Mouse (Mus musculus): ENCODE measurements at regions not wholly inside any gene's neighbourhood (a gene's known extent, or its start where the extent isn't known, plus 50 kb on each side); places are given as distances from the start of the nearest gene placed in this dataset.
A peak's percentile ranks its signal among the peaks of the same experiment; 100 is the strongest.
"Not testable (repeated sequence)": the region's sequence is repeated elsewhere in the genome, so short reads cannot be mapped to it uniquely, and the experiment has no call there.

- DNase-seq (ENCODE audit: low spot score), result no peak
These were observed 286.6 kb upstream of the Got2 start for GRCm38 (mm10) chr8:96174996-96175395.

- no peak for DNase-seq (ENCODE audit: low spot score)
These were observed 276.6 kb upstream of the Got2 start for GRCm38 (mm10) chr8:96164933-96165332.

GRCm38 (mm10) chr8:96159899-96160298, 271.6 kb upstream of the Got2 start:
- DNase-seq (ENCODE audit: low spot score), result no peak

GRCm38 (mm10) chr8:96152496-96153250, 264.3 kb upstream of the Got2 start:
- DNase-seq (ENCODE audit: low spot score), result peak; percentile 17

- DNase-seq (ENCODE audit: low spot score), result no peak
These were observed 263.7 kb upstream of the Got2 start for GRCm38 (mm10) chr8:96152056-96152455.

- no peak for DNase-seq (ENCODE audit: low spot score)
These were observed 262.7 kb upstream of the Got2 start for GRCm38 (mm10) chr8:96151065-96151472.

GRCm38 (mm10) chr8:96132183-96132582, 243.8 kb upstream of the Got2 start:
- no peak for DNase-seq (ENCODE audit: low spot score)

GRCm38 (mm10) chr8:96128329-96128728, 240.0 kb upstream of the Got2 start:
- DNase-seq (ENCODE audit: low spot score), result no peak

- no peak for DNase-seq (ENCODE audit: low spot score)
These were observed 212.5 kb upstream of the Got2 start for GRCm38 (mm10) chr8:96100817-96101216.

- DNase-seq (ENCODE audit: low spot score), result no peak
These were observed 204.6 kb upstream of the Got2 start for GRCm38 (mm10) chr8:96092931-96093330.

GRCm38 (mm10) chr8:96090231-96090630, 201.9 kb upstream of the Got2 start:
- DNase-seq (ENCODE audit: low spot score), result no peak

- no peak for DNase-seq (ENCODE audit: low spot score)
These were observed 180.0 kb upstream of the Got2 start for GRCm38 (mm10) chr8:96068306-96068705.

- DNase-seq (ENCODE audit: low spot score), result no peak
These were observed 159.3 kb upstream of the Got2 start for GRCm38 (mm10) chr8:96047686-96048085.

GRCm38 (mm10) chr8:96042335-96042734, 154.0 kb upstream of the Got2 start:
- DNase-seq (ENCODE audit: low spot score), result no peak

- no peak for DNase-seq (ENCODE audit: low spot score)
These were observed 151.9 kb upstream of the Got2 start for GRCm38 (mm10) chr8:96040216-96040615.

- not testable (repeated sequence) for DNase-seq (ENCODE audit: low spot score)
These were observed 130.4 kb upstream of the Got2 start for GRCm38 (mm10) chr8:96018742-96019141.

GRCm38 (mm10) chr8:96012002-96012401, 123.7 kb upstream of the Got2 start:
- DNase-seq (ENCODE audit: low spot score), result no peak

GRCm38 (mm10) chr8:95991826-95992463, 103.6 kb upstream of the Got2 start:
- no peak for DNase-seq (ENCODE audit: low spot score)

- no peak for DNase-seq (ENCODE audit: low spot score)
These were observed 100.5 kb upstream of the Got2 start for GRCm38 (mm10) chr8:95988616-95989380.

GRCm38 (mm10) chr8:95987011-95987440, 98.7 kb upstream of the Got2 start:
- no peak for DNase-seq (ENCODE audit: low spot score)

GRCm38 (mm10) chr8:95986410-95986809, 98.1 kb upstream of the Got2 start:
- DNase-seq (ENCODE audit: low spot score), result no peak

GRCm38 (mm10) chr8:95983690-95984089, 95.3 kb upstream of the Got2 start:
- no peak for DNase-seq (ENCODE audit: low spot score)

- DNase-seq (ENCODE audit: low spot score), result no peak
These were observed 92.1 kb upstream of the Got2 start for GRCm38 (mm10) chr8:95980405-95980804.
